Mouse (Mus musculus) liver, embryonic 18 days (tissue): ENCODE results near the gene Prr15l. TPM values are rescaled to one million over a fixed set of nuclear protein-coding genes. Genes with fewer than 3 reads are reported as not detected.

Experiments used
- polyA plus RNA-seq: library from polyadenylated mRNA; depleted of rRNA; stranded (reverse); fragments of >200 nt; gene quantifications from 2 replicates; pipeline ENCODE4 v1.2.3, GENCODE M21; 2012; rRNA removed

The Prr15l gene
- 2.3 and 4.5 TPM in 2 replicates for polyA plus RNA-seq

DNA sequence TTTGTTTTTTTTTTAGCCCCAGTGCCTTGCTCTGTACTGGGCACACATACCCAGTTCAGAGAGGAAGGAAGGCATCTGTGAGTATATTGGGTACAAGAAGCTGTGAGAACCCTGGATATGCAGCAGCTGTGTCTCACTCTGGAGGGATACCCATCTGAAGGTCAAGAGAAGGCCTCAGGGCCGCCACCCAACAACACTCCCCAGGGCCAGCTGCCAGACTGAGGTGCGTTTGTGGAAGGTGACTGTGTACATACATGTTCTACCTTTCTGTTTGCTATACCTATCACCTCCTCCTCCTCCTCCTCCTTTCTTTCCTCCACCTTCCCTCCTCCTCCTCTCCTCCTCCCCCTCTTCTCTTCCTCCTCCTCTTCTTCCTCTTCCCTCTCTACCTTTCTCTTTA, at the start of gene Prr15l:
Gene Prr15l (plus strand): TSS at position 17 of the 400 bp plus-strand sequence.

GRCm38 (mm10) chr11:96916044-96916884, 11.6 kb upstream of the Prr15l start, which contains the start of gene Cdk5rap3:
Gene Cdk5rap3 (minus strand): TSS chr11:96916496.

GRCm38 (mm10) chr11:96943746-96944304, 15.9 kb downstream of the Prr15l start, which contains the start of gene Pnpo:
Gene Pnpo (minus strand): TSS chr11:96943986.

DNA sequence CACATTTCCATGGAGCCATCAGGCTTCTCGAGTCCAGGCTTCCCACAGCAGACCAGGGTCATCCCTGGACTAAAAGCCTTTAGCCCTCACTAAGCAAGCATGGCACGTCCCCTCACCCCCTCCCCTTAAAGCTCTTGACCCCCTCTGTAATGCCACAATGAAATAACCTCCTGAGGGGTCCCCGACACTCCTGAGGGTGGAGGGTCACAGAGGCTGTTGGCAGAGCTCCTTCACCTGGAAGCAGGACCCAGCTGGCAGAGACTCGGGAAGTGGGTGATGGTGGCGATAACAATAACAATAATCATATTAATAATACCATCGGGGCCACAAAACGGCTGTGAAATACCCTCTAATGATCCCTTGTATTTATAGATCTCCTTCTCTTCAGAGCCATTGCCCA, 55.0 kb downstream of the Prr15l start, which contains the start of gene Sp2:
Gene Sp2 (minus strand): TSS at position 101 of the 400 bp plus-strand sequence.

Other genes starting within 250 kb of the Prr15l start
- 6.7 and 8.0 TPM in 2 replicates for gene Snx11, start 150.5 kb upstream of the Prr15l start, polyA plus RNA-seq
- gene Cbx1, start 139.0 kb upstream of the Prr15l start, polyA plus RNA-seq, result 19.5 TPM in 2 replicates
- gene Nfe2l1, start 98.1 kb upstream of the Prr15l start, polyA plus RNA-seq, result 20.4 and 22.6 TPM in 2 replicates
- gene Copz2, start 78.2 kb upstream of the Prr15l start, polyA plus RNA-seq, result 21.7 and 23.8 TPM in 2 replicates
- 26.9 and 29.8 TPM in 2 replicates for gene Cdk5rap3, start 11.6 kb upstream of the Prr15l start, polyA plus RNA-seq
- gene Pnpo, start 15.9 kb downstream of the Prr15l start, polyA plus RNA-seq, result 166 and 170 TPM in 2 replicates
- 3.7 and 4.7 TPM in 2 replicates for gene Sp2, start 54.9 kb downstream of the Prr15l start, polyA plus RNA-seq
- gene Sp6, start 85.3 kb downstream of the Prr15l start, polyA plus RNA-seq, result 0.08 and 0.10 TPM in 2 replicates
- gene Scrn2, start 101.8 kb downstream of the Prr15l start, polyA plus RNA-seq, result 10.3 and 10.8 TPM in 2 replicates
- gene Lrrc46, start 113.3 kb downstream of the Prr15l start, polyA plus RNA-seq, result 0.25 and 0.51 TPM in 2 replicates
- gene Mrpl10, start 113.5 kb downstream of the Prr15l start, polyA plus RNA-seq, result 32.0 and 32.1 TPM in 2 replicates
- gene Osbpl7, start 122.5 kb downstream of the Prr15l start, polyA plus RNA-seq, result 2.2 and 2.6 TPM in 2 replicates
- 0.08 and 0.14 TPM in 2 replicates for gene Tbx21, start 187.2 kb downstream of the Prr15l start, polyA plus RNA-seq
- gene Tbkbp1, start 223.4 kb downstream of the Prr15l start, polyA plus RNA-seq, result 3.7 and 4.6 TPM in 2 replicates